Mouse (Mus musculus) olfactory bulb, adult 2 months (tissue): ENCODE data around the gene Ppp4r3a. TPM values are rescaled to one million over a fixed set of nuclear protein-coding genes. Genes with fewer than 3 reads are reported as not detected.
"Not testable (repeated sequence)": the region's sequence is repeated elsewhere in the genome, so short reads cannot be mapped to it uniquely, and the experiment has no call there.

Experiments
- H3K27ac ChIP-seq: fragments of 200-500 bp; 2 replicates; pipeline ENCODE4 v1.5.1; 2012; ENCODE audit warnings: low read depth, low read length; ENCODE audit not compliant: insufficient read depth
- H3K4me1 ChIP-seq: fragments of 200-500 bp; 2 replicates; pipeline ENCODE4 v1.6.1; 2012; ENCODE audit warnings: low read length; ENCODE audit not compliant: control insufficient read depth, insufficient read depth
- H3K4me3 ChIP-seq: fragments of 200-500 bp; 2 replicates; pipeline ENCODE4 v1.5.1; 2012; ENCODE audit warnings: mild to moderate bottlenecking, low read depth, low read length, moderate library complexity; ENCODE audit not compliant: insufficient read depth
- CTCF ChIP-seq: fragments of 200-500 bp; IDR thresholded peaks from 2 replicates; pipeline ENCODE4 v1.5.1; 2012; ENCODE audit warnings: low read depth, mild to moderate bottlenecking, low read length, moderate library complexity; ENCODE audit not compliant: insufficient read depth
- POLR2A ChIP-seq: fragments of 200-500 bp; IDR thresholded peaks from 2 replicates; pipeline ENCODE4 v1.6.1; 2012; ENCODE audit warnings: mild to moderate bottlenecking, low read depth, low read length, moderate library complexity; ENCODE audit not compliant: insufficient read depth
- WGBS: fragments of 180-500 bp; shearing (Covaris S2); methylation state at CpG from one replicate; pipeline ENCODE4 v1.1.7; 2018; 5-methylcytosine and 5-hydroxymethylcytosine counted together
- polyA plus RNA-seq: library from polyadenylated mRNA; stranded (reverse); fragments of >200 nt; gene quantifications from 2 replicates; pipeline ENCODE4 v1.2.4, GENCODE M21; 2012; ENCODE audit warnings: low replicate concordance; ENCODE audit not compliant: missing spikeins, insufficient read depth, insufficient read length

The Ppp4r3a gene
- polyA plus RNA-seq, 1 experiment, result not detected

- no peak overlapping the region for H3K27ac ChIP-seq
- no peak for TF ChIP-seq POLR2A
- TF ChIP-seq CTCF, result no peak
- WGBS, result 79% methylated on average over 4 of the region's 4 CpGs
- peaks cover 29% of the 10 kb centered on the region for H3K4me1 ChIP-seq
- H3K4me3 ChIP-seq, result no peak overlapping the region
Measured at GRCm38 (mm10) chr12:101015926-101016325, 67.6 kb downstream of the Ppp4r3a start.

- WGBS, result 63% methylated on average over 11 of the region's 11 CpGs
- Histone ChIP-seq H3K4me3 (no peak overlapping the region), H3K27ac (no peak overlapping the region), H3K4me1 (peaks cover 31% of the 10 kb centered on the region)
- no peak for TF ChIP-seq CTCF
- no peak for TF ChIP-seq POLR2A
Measured at GRCm38 (mm10) chr12:101015165-101015560, 68.3 kb downstream of the Ppp4r3a start.

GRCm38 (mm10) chr12:101014549-101015164, 68.8 kb downstream of the Ppp4r3a start:
- H3K4me3 ChIP-seq, result no peak overlapping the region
- H3K27ac ChIP-seq, result no peak overlapping the region
- TF ChIP-seq POLR2A (no peak), CTCF (no peak)
- H3K4me1 ChIP-seq, result peaks cover 32% of the 10 kb centered on the region
- 37% methylated on average over 10 of the region's 10 CpGs for WGBS

GRCm38 (mm10) chr12:101013668-101014067, 69.8 kb downstream of the Ppp4r3a start:
- not testable (repeated sequence) for H3K27ac ChIP-seq, H3K4me3 ChIP-seq
- 97% methylated on average over 9 of the region's 9 CpGs for WGBS
- H3K4me1 ChIP-seq, result peaks cover 32% of the 10 kb centered on the region

- no peak for TF ChIP-seq CTCF
- no peak for TF ChIP-seq POLR2A
- H3K4me1 ChIP-seq, result peaks cover 35% of the 10 kb centered on the region
- 87% methylated on average over 8 of the region's 8 CpGs for WGBS
- no peak overlapping the region for H3K27ac ChIP-seq
- H3K4me3 ChIP-seq, result no peak overlapping the region
Measured at GRCm38 (mm10) chr12:101013078-101013665, 70.3 kb downstream of the Ppp4r3a start.

GRCm38 (mm10) chr12:101012197-101013077, 71.1 kb downstream of the Ppp4r3a start:
- TF ChIP-seq POLR2A, result no peak
- no peak for TF ChIP-seq CTCF
- H3K27ac ChIP-seq, result no peak overlapping the region
- no peak overlapping the region for H3K4me3 ChIP-seq
- WGBS, result 71% methylated on average over 17 of the region's 17 CpGs
- H3K4me1 ChIP-seq, result peaks cover 37% of the 10 kb centered on the region

- Histone ChIP-seq H3K4me3 (no peak overlapping the region), H3K27ac (no peak overlapping the region), H3K4me1 (peaks cover 43% of the 10 kb centered on the region)
- WGBS, result 93% methylated on average over 7 of the region's 7 CpGs
- TF ChIP-seq CTCF, result no peak
- no peak for TF ChIP-seq POLR2A
Measured at GRCm38 (mm10) chr12:101011017-101011416, 72.5 kb downstream of the Ppp4r3a start.

GRCm38 (mm10) chr12:101010148-101010920, 73.2 kb downstream of the Ppp4r3a start:
- no peak for TF ChIP-seq CTCF
- TF ChIP-seq POLR2A, result no peak
- Histone ChIP-seq H3K4me3 (no peak overlapping the region), H3K27ac (no peak overlapping the region), H3K4me1 (peaks cover 44% of the 10 kb centered on the region)
- WGBS, result 85% methylated on average over 10 of the region's 10 CpGs
